Mouse (Mus musculus) heart, adult 2 months (tissue): ENCODE results near the gene S1pr2.
A peak's percentile ranks its signal among the peaks of the same experiment; 100 is the strongest.

Source experiments
- CTCF ChIP-seq: fragments of 200-600 bp; IDR thresholded peaks from 2 replicates; pipeline ENCODE4 v1.8.1; 2022; ENCODE audit warnings: antibody characterized with exemption, mild to moderate bottlenecking, moderate library complexity
- EP300 ChIP-seq: fragments of 200-500 bp; IDR thresholded peaks from 2 replicates; pipeline ENCODE4 v1.6.1; 2011; ENCODE audit warnings: low read depth, low read length, control low read depth; ENCODE audit not compliant: insufficient read depth

DNA sequence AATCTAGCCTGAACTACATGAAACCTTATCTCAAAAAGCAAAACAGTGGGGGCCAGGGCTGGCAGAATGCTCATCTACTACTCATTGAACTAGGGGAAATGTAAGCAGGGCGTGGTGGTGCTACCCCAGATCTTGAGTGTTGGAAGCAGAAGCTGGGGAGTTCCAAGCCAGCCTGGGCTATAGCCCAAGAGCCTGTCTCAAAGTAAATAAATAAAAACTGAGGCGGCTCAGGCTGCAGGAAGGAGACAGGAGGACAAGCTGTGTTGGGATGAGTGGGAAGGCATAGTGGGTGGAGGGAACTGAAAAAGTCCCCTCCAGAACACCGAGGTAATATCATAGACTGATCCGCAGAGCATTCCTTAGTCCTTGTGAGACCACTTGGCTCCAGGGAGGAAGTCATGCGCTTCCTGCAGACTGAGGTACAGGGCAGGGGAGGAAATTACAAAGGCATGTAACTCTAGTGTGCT is 35.3 kb upstream of the S1pr2 start:
- TF ChIP-seq CTCF (no peak), EP300 (0 out of 2 replicates have a peak, but pooled peaks have one; percentile 68)
